Mouse (Mus musculus): ENCODE results near the gene Fitm2.

- TF ChIP-seq EP300 (IDR thresholded peaks at IDR 0.05; ENCODE audit: insufficient read depth, low read depth, low read length) (peak; percentile 58; the same call in 1 of the 2 replicates), CTCF (IDR thresholded peaks at IDR 0.05) (peak; percentile 65)
These were observed 52.9 kb downstream of the Fitm2 start for GRCm38 (mm10) chr2:163419346-163420045.
